Mouse (Mus musculus) neutrophil, adult 83 days (primary cell): Measurements from ENCODE around the gene Hist2h3b. TPM values are rescaled to one million over a fixed set of nuclear protein-coding genes. Genes with fewer than 3 reads are reported as not detected.

Source experiments
- total RNA-seq, 2 experiments: library from RNA; stranded (reverse); gene quantifications; one replicate each; pipeline ENCODE4 v1.2.4; 2023

The Hist2h3b gene
- 1,000 to 10,000 TPM; 2,401 to 2,465 TPM for total RNA-seq

DNA sequence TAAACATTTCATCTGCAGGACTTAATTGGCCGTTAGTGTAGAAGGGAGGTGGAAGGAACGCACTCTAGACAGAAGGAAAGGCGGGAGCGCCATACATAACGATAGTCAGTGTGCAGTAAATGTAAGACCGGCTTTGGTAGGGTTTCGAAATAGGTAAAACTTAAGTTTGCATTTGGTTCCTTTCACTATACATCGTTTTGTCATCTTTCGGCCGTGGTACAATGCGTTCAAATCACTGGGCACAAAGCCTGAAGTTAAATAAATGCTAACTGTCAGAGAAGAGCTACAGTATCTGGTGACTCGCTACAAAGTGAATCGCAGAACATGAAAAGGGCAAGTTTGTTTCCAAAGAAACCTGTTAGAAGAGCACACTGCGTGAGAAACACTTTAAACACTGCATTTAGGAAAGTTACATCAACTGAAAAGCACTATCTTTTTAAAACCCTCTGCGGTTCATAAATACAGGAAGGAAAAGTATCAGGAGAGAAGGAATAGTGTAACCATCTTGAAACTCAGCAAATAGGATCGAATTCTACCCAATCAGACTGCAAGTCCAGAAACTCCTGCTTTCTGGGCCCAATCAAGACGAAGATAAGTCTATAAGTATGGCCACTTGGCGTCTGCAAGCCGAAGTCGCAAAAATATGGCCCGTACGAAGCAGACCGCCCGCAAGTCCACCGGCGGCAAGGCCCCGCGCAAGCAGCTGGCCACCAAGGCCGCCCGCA lies at the start of gene Hist2h3b:
Gene Hist2h3b, plus strand, starts transcription at position 604 of the 725 bp plus-strand sequence.

DNA sequence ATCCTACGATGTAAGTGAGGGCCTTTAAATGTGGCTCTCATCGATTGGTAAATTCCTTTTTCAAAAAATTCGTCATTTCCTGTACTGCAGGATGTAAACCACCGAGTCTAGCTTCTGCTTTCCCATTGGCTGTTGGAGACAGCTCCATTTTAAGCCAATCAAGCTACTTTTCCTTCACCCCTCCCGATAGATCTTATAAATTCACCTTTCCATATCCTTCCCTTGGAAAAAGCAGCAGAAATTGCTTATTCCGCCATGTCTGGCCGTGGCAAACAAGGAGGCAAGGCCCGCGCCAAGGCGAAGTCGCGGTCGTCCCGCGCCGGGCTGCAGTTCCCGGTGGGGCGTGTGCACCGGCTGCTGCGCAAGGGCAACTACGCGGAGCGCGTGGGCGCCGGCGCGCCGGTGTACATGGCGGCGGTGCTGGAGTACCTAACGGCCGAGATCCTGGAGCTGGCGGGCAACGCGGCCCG lies 48.8 kb upstream of the Hist2h3b start, which contains the start of the genes Bola1 and Hist2h2ab:
Gene Bola1, minus strand, starts transcription at position 49 of the 470 bp plus-strand sequence.
Gene Hist2h2ab, plus strand, starts transcription at position 205 of the 470 bp plus-strand sequence.

DNA sequence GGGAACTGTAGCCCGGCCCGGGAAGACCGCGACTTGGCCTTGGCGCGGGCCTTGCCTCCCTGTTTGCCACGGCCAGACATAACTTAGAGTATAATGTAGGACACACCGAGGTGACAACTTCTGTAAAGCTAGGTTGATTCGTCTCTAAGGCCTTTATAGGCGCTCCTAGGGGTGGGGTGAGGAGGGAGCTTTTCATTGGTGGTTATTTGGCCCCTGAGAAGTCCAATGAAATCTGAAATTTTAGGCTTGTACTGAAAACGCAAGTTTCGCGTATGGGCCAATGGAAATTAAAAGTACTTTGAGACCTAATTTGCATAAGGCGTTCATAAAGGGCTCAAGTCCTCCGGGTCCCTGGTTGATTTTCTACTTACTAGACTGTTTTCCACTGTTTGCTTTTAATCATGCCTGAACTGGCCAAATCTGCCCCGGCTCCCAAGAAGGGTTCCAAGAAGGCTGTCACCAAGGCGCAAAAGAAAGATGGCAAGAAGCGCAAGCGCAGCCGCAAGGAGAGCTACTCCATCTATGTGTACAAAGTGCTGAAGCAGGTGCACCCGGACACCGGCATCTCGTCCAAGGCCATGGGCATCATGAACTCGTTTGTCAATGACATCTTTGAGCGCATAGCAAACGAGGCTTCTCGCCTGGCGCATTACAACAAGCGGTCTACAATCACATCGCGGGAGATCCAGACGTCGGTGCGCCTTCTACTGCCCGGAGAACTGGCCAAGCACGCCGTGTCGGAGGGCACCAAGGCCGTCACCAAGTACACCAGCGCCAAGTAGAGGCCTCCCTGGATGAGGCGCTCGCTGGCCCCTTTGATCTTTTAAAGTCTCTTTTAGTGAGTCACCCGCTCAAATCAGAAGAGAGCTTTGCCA lies 47.5 kb upstream of the Hist2h3b start, which contains the start of the genes Hist2h2ac and Hist2h2be:
Gene Hist2h2ac, minus strand, starts transcription at position 116 of the 875 bp plus-strand sequence.
Gene Hist2h2be, plus strand, starts transcription at position 355 of the 875 bp plus-strand sequence.

DNA sequence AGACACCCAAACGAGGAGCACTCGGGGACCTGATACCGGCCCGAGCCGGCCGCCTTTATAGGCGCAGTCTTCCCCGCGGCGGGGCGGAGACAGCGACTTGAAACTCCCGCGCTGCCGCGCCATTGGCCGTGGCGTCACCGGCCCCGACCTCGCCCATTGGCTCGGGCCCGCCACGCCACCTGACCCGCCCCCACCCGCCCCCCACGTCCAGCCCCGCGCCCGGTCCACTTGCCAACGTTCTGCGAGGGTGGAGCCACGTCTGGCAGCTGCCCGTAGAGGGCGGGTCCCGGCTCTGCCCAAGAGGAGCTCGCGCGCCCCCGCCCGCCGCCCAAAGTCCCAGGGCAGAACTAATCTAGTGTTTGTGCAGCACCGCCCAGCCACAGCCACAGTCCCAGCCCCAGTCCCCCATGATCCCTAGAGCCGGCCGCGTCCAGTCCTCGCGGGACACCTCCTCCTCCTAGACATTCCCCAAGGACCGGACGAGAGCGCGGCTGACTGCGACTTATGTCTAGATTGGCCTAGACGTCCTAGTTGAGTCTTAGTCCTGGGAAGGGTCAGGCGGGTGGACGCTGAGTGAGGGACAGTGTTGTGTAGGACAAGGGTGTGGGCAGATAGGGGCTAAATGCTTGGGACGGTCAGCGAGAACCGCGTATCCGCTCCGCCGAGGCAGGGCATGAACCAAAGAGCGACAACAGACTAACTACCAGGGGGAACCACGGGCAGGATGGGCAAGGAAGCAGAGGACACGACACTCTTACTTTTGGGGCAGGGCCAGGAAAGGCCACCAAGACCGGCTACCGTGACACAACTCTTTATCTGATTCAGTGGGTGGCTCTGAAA lies 29.3 kb upstream of the Hist2h3b start, which contains the start of gene Hist2h3c2:
Gene Hist2h3c2, minus strand, starts transcription at position 174 of the 840 bp plus-strand sequence.

DNA sequence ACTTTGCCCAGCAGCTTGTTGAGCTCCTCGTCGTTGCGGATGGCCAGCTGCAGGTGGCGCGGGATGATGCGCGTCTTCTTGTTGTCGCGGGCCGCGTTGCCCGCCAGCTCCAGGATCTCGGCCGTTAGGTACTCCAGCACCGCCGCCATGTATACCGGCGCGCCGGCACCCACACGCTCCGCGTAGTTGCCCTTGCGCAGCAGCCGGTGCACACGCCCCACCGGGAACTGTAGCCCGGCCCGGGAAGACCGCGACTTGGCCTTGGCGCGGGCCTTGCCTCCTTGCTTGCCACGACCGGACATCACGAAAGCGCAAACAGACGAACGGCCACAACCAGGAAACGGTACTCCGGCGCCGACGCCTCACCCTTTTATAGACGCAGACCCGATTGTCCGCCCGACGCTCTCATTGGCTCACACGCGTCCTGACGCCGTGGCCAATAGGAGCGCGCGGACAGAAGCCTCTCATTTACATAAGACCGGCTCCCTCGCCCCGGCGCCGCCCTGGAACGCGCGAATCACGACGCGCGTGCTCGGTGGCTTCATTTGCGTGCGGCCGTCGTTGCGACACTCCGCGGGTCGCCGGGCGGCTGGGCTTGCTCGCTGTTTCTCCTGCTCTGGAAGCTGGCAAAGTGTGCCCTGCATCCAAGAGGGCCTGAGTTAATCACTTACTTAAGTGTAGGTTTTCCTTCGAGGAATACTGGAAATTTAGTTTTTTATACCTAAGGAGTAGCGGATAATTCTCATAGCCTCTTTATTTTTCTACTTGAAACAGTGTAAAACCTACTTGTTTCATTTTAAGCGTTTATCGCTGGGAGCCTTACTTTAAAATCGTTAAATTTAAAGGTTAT lies 28.3 kb upstream of the Hist2h3b start, which contains the start of gene Hist2h2aa2:
Gene Hist2h2aa2, minus strand, starts transcription at position 328 of the 850 bp plus-strand sequence.

DNA sequence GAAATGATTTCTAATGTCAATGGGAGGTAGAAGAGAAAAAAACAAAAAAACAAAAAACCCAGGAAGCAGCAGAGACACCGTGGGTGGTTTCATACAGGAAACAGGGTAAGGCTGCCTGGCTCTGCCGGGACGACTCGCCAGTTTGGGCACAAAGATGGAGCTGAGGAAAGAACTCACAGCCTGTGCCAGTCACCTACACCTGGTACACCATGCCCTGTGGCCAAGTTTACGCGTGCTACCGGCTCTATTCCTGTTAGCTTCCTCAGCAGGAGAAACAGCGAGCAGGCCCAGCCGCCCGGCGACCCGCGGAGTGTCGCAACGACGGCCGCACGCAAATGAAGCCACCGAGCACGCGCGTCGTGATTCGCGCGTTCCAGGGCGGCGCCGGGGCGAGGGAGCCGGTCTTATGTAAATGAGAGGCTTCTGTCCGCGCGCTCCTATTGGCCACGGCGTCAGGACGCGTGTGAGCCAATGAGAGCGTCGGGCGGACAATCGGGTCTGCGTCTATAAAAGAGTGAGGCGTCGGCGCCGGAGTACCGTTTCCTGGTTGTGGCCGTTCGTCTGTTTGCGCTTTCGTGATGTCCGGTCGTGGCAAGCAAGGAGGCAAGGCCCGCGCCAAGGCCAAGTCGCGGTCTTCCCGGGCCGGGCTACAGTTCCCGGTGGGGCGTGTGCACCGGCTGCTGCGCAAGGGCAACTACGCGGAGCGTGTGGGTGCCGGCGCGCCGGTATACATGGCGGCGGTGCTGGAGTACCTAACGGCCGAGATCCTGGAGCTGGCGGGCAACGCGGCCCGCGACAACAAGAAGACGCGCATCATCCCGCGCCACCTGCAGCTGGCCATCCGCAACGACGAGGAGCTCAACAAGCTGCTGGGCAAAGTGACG lies 23.2 kb upstream of the Hist2h3b start, which contains the start of gene Hist2h2aa1:
Gene Hist2h2aa1, plus strand, starts transcription at position 495 of the 884 bp plus-strand sequence.

DNA sequence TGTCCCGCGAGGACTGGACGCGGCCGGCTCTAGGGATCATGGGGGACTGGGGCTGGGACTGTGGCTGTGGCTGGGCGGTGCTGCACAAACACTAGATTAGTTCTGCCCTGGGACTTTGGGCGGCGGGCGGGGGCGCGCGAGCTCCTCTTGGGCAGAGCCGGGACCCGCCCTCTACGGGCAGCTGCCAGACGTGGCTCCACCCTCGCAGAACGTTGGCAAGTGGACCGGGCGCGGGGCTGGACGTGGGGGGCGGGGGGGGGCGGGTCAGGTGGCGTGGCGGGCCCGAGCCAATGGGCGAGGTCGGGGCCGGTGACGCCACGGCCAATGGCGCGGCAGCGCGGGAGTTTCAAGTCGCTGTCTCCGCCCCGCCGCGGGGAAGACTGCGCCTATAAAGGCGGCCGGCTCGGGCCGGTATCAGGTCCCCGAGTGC lies 22.0 kb upstream of the Hist2h3b start, which contains the start of gene Hist2h3c1:
Gene Hist2h3c1, plus strand, starts transcription at position 259 of the 430 bp plus-strand sequence.

DNA sequence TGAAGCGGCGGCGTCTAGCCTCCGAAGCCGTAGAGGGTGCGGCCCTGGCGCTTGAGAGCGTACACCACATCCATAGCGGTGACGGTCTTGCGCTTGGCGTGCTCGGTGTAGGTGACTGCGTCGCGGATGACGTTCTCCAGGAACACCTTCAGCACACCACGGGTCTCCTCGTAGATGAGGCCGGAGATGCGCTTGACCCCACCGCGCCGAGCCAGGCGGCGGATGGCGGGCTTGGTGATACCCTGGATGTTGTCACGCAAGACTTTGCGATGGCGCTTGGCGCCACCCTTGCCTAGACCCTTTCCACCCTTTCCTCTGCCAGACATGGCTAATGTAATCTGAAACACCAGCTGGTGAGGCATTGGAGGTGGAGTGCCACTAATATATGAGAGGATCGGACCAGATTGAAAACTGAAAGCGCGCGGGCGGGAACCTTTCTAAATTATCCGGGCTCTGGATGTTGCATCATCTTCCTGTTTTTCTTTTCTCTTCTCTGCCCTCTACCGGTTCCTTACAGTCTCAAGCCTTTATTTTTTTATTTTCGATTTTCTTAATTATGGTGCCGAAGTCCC lies 5.4 kb upstream of the Hist2h3b start, which contains the start of gene Hist2h4:
Gene Hist2h4, minus strand, starts transcription at position 333 of the 572 bp plus-strand sequence.

DNA sequence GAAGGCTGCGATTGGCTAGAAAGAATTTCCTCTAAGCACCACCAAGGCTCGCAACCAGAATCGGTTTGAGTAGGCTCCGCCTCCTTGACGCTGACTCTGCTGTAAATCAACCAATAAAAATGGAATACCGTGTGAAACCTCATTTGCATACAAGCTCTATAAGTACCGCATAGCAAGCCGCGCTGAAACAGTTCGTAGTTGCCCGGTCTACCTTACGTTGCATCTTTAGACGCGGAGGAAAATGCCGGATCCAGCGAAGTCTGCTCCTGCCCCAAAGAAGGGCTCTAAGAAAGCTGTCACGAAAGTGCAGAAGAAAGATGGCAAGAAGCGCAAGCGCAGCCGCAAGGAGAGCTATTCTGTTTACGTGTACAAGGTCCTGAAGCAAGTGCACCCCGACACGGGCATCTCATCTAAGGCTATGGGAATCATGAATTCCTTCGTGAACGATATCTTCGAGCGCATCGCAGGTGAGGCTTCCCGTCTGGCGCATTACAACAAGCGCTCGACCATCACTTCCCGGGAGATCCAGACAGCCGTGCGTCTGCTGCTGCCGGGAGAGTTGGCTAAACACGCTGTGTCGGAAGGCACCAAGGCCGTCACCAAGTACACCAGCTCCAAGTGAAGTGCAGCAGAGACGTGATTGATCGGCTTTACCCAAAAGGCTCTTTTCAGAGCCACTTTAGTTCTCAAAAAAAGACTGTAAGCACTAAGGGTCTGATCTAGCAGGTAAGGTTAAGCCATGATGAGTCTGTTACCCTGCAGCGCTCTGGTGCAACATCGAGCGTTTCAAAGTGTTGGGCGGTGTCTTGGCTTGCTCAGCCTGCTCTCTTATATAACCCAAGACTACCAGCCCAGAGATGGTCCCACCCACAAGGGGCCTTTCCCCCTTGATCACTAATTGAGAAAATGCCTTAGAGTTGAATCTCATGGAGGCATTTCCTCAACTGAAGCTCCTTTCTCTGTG lies 1.3 kb downstream of the Hist2h3b start, which contains the start of gene Hist2h2bb:
Gene Hist2h2bb, plus strand, starts transcription at position 242 of the 964 bp plus-strand sequence.

DNA sequence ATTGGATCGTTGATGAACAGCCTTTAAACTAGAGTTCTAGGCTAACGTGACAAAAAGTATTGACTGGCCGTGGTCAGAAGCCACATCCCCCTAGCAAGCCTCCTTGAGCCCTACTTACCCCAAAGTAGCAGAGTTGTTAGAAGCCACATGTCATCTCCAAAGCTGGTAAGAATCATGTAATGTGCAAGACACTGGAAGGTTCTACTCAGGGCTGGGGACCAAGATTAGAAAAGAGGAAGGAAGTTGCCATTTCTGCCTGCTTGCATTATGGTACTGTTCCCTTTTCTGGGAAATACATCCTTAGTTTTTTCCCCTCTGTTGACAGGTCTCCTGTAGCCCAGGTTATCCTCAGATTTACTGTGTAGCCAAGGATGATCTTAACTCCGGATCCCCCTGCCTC lies 25.3 kb downstream of the Hist2h3b start, which contains the start of gene Fcgr1:
Gene Fcgr1, minus strand, starts transcription at position 183 of the 400 bp plus-strand sequence.

Other genes starting within 250 kb of the Hist2h3b start
- gene Vps45, start 210.2 kb upstream of the Hist2h3b start, total RNA-seq, result 10 to 100 TPM; 13.5 to 17.9 TPM
- gene Otud7b, start 164.1 kb upstream of the Hist2h3b start, total RNA-seq, result 10 to 100 TPM; 15.9 to 17.8 TPM
- gene Mtmr11, start 106.7 kb upstream of the Hist2h3b start, total RNA-seq, result not detected
- 10 to 100 TPM; 39.0 to 40.5 TPM for gene Sf3b4, start 96.3 kb upstream of the Hist2h3b start, total RNA-seq
- under 1 TPM; 0.42 to 0.75 TPM for gene Sv2a, start 87.5 kb upstream of the Hist2h3b start, total RNA-seq
- 10 to 100 TPM in 1 of 2 experiments, 1 to 10 TPM in 1; 5.7 to 11.1 TPM for gene Bola1, start 48.9 kb upstream of the Hist2h3b start, total RNA-seq
- gene Hist2h2ab, start 48.8 kb upstream of the Hist2h3b start, total RNA-seq, result 10 to 100 TPM; 20.9 to 23.1 TPM
- 100 to 1,000 TPM; 424 to 490 TPM for gene Hist2h2ac, start 47.8 kb upstream of the Hist2h3b start, total RNA-seq
- 1 to 10 TPM; 3.7 to 6.5 TPM for gene Hist2h2be, start 47.5 kb upstream of the Hist2h3b start, total RNA-seq
- gene Hist2h3c2, start 29.5 kb upstream of the Hist2h3b start, total RNA-seq, result 100 to 1,000 TPM; 496 to 503 TPM
- 1,000 to 10,000 TPM; 3,196 to 3,522 TPM for gene Hist2h2aa2, start 28.4 kb upstream of the Hist2h3b start, total RNA-seq
- 10 to 100 TPM in 1 of 2 experiments, 1 to 10 TPM in 1; 6.3 to 13.0 TPM for gene Hist2h2aa1, start 23.2 kb upstream of the Hist2h3b start, total RNA-seq
- not detected for gene Hist2h3c1, start 22.0 kb upstream of the Hist2h3b start, total RNA-seq
- 100 to 1,000 TPM; 251 to 296 TPM for gene Hist2h4, start 5.3 kb upstream of the Hist2h3b start, total RNA-seq
- gene Hist2h2bb, start 1.1 kb downstream of the Hist2h3b start, total RNA-seq, result 1,000 to 10,000 TPM; 1,933 to 2,040 TPM
- 1 to 10 TPM; 3.4 to 4.2 TPM for gene Fcgr1, start 25.3 kb downstream of the Hist2h3b start, total RNA-seq
- not detected for gene BC107364, start 183.7 kb downstream of the Hist2h3b start, total RNA-seq